In the genomic region with DNA sequence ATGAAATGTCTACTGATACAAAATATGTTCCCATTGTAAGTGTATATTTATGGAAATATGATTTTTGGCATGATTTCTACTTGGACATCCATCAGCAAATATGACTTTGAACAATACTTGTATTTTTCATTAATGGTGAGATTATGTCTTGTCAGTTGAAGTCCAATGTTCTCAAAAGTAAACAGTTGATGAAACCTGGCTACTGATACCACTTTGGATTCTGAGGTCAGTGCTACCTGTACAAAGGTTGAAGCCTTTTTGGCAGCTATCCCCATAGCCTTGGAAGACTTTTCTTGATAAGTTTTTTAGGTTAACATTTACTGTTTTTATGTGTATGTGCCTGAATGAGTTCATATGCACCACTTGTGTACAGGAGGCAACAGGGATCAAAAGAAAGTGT, we compare ENCODE assay signal across 14 mouse cellular contexts. TPM values are rescaled to one million over a fixed set of nuclear protein-coding genes. Genes with fewer than 3 reads are reported as not detected.
"Had no signal": no experiment of that assay in that cellular context is flagged by ENCODE, and none has a peak within 500 bp of the region (broad histone marks: within the 10 kb centered on the region; RNA-seq: fewer than 3 reads in every experiment).

Gene Mup2, minus strand, starts transcription at position 101 of the 400 bp plus-strand sequence.

RNA-seq across cellular contexts. Expression of gene Mup2, which starts in this region (rescaled TPM):
- total RNA-seq: neutrophil, adult 5-6 weeks had no signal
- polyA plus RNA-seq: neural tube, embryonic 13.5 days; neural tube, embryonic 14.5 days; neural tube, embryonic 15.5 days; small intestine, adult 2 months; spleen, adult 2 months; stomach, embryonic 14.5 days; stomach, embryonic 15.5 days; stomach, embryonic 16.5 days; stomach, postnatal 0 days; testis, adult 2 months; thymus, adult 2 months; thymus, postnatal 0 days; urinary bladder, adult 2 months had no signal
